Mouse (Mus musculus): ENCODE results near the gene Hoxa9.
A peak's percentile ranks its signal among the peaks of the same experiment; 100 is the strongest.

The Hoxa9 gene

GRCm38 (mm10) chr6:52215070-52215469, 15.8 kb downstream of the Hoxa9 start:
- DNase-seq = no peak

GRCm38 (mm10) chr6:52214271-52214670, 16.6 kb downstream of the Hoxa9 start:
- no peak for DNase-seq

GRCm38 (mm10) chr6:52213119-52213986, 17.5 kb downstream of the Hoxa9 start, which contains the start of the genes Hoxa3 and Gm28308:
Gene Hoxa3, minus strand, starts transcription at chr6:52213336.
Gene Gm28308, minus strand, starts transcription at chr6:52213339.
- peak; percentile 53 to 70 for DNase-seq

- peak in 1 of 2 experiments; percentile 47 for DNase-seq
Observed at GRCm38 (mm10) chr6:52212556-52213118, 18.3 kb downstream of the Hoxa9 start.

GRCm38 (mm10) chr6:52211961-52212360, 18.9 kb downstream of the Hoxa9 start:
- peak in 1 of 2 experiments; percentile 33 for DNase-seq

- peak; percentile 86 to 88 for DNase-seq
Observed at GRCm38 (mm10) chr6:52211170-52211935, 19.5 kb downstream of the Hoxa9 start.

- DNase-seq = no peak
Observed at GRCm38 (mm10) chr6:52209685-52210046, 21.2 kb downstream of the Hoxa9 start.

GRCm38 (mm10) chr6:52208868-52209684, 21.8 kb downstream of the Hoxa9 start:
- DNase-seq = no peak

GRCm38 (mm10) chr6:52208072-52208867, 22.6 kb downstream of the Hoxa9 start, which contains the start of gene Hoxa6:
Gene Hoxa6, minus strand, starts transcription at chr6:52208722.
- peak; percentile 65 to 79 for DNase-seq

GRCm38 (mm10) chr6:52207684-52207976, 23.3 kb downstream of the Hoxa9 start:
- DNase-seq = no peak

- DNase-seq = no peak
Observed at GRCm38 (mm10) chr6:52206882-52207683, 23.8 kb downstream of the Hoxa9 start.

GRCm38 (mm10) chr6:52205638-52206621, 25.0 kb downstream of the Hoxa9 start:
- DNase-seq = peak in 1 of 2 experiments; percentile 38

GRCm38 (mm10) chr6:52205221-52205620, 25.7 kb downstream of the Hoxa9 start:
- DNase-seq = no peak

- peak; percentile 92 to 93 for DNase-seq
Observed at GRCm38 (mm10) chr6:52204050-52204752, 26.7 kb downstream of the Hoxa9 start, which contains the start of gene Hoxa5. Gene Hoxa5, minus strand, starts transcription at chr6:52204587.

GRCm38 (mm10) chr6:52203371-52204049, 27.4 kb downstream of the Hoxa9 start:
- peak in 1 of 2 experiments; percentile 58 for DNase-seq

GRCm38 (mm10) chr6:52203121-52203370, 27.8 kb downstream of the Hoxa9 start:
- DNase-seq = peak in 1 of 2 experiments; percentile 26

GRCm38 (mm10) chr6:52202362-52203120, 28.3 kb downstream of the Hoxa9 start:
- peak in 1 of 2 experiments; percentile 25 for DNase-seq

GRCm38 (mm10) chr6:52201269-52201668, 29.6 kb downstream of the Hoxa9 start:
- peak in 1 of 2 experiments; percentile 19 for DNase-seq
